Mouse (Mus musculus) liver, adult 2 months (tissue): ENCODE measurements around the gene Pcna. TPM values are rescaled to one million over a fixed set of nuclear protein-coding genes. Genes with fewer than 3 reads are reported as not detected.

Source experiments
- DNase-seq: peaks from one replicate; pipeline ENCODE4 v3.0.0-alpha.2; 2011; ENCODE audit warnings: low read depth, low spot score; ENCODE audit errors: extremely low read depth
- H3K27ac ChIP-seq: fragments of 200-500 bp; replicated peaks from 2 replicates; pipeline ENCODE4 v1.5.1; 2012; ENCODE audit warnings: low read depth, mild to moderate bottlenecking, control low read depth, inconsistent platforms, low read length; ENCODE audit not compliant: insufficient read depth
- H3K27me3 ChIP-seq: fragments of 200-500 bp; 2 replicates; pipeline ENCODE4 v1.6.1; 2012; ENCODE audit warnings: mild to moderate bottlenecking, moderate library complexity, low read length, inconsistent platforms; ENCODE audit not compliant: control insufficient read depth, insufficient read depth
- H3K36me3 ChIP-seq: fragments of 200-500 bp; 2 replicates; pipeline ENCODE4 v1.6.1; 2012; ENCODE audit warnings: low read length, inconsistent platforms; ENCODE audit not compliant: control insufficient read depth, insufficient read depth
- H3K4me1 ChIP-seq: fragments of 200-500 bp; 2 replicates; pipeline ENCODE4 v1.6.1; 2011; ENCODE audit warnings: low read length; ENCODE audit not compliant: control insufficient read depth, insufficient read depth
- H3K4me3 ChIP-seq: fragments of 200-500 bp; 2 replicates; pipeline ENCODE4 v1.5.1; 2011; ENCODE audit warnings: low read depth, mild to moderate bottlenecking, control low read depth, low read length, moderate library complexity; ENCODE audit not compliant: insufficient read depth
- H3K79me2 ChIP-seq: fragments of 200-500 bp; 2 replicates; pipeline ENCODE4 v1.6.1; 2012; ENCODE audit warnings: inconsistent platforms, mild to moderate bottlenecking, low read length, moderate library complexity; ENCODE audit not compliant: control insufficient read depth, insufficient read depth
- H3K9ac ChIP-seq: fragments of 200-500 bp; 2 replicates; pipeline ENCODE4 v1.6.1; 2012; ENCODE audit warnings: low read depth, mild to moderate bottlenecking, control low read depth, inconsistent platforms, low read length
- CTCF ChIP-seq: fragments of 200-500 bp; IDR thresholded peaks from 2 replicates; pipeline ENCODE4 v1.5.1; 2011; ENCODE audit warnings: low read depth, low read length, control low read depth
- POLR2A ChIP-seq: fragments of 200-500 bp; IDR thresholded peaks from 2 replicates; pipeline ENCODE4 v1.6.1; 2011; ENCODE audit warnings: low read length, control low read depth; ENCODE audit not compliant: insufficient read depth; ENCODE audit errors: extremely low read depth
- WGBS: fragments of 180-500 bp; shearing (Covaris S2); methylation state at CpG from one replicate; pipeline ENCODE4 v1.1.7; 2018; 5-methylcytosine and 5-hydroxymethylcytosine counted together
- polyA plus RNA-seq: library from polyadenylated mRNA; depleted of rRNA; stranded (reverse); fragments of >200 nt; gene quantifications from 2 replicates; pipeline ENCODE4 v1.2.3, GENCODE M21; 2012; rRNA removed
- total RNA-seq: library from RNA; depleted of rRNA; stranded (reverse); fragments of >200 nt; gene quantifications from 2 replicates; pipeline ENCODE4 v1.2.3, GENCODE M21; 2014; rRNA removed

Gene Pcna
- total and polyA plus RNA-seq, 2 experiments: 20.6 to 39.0 TPM

DNA sequence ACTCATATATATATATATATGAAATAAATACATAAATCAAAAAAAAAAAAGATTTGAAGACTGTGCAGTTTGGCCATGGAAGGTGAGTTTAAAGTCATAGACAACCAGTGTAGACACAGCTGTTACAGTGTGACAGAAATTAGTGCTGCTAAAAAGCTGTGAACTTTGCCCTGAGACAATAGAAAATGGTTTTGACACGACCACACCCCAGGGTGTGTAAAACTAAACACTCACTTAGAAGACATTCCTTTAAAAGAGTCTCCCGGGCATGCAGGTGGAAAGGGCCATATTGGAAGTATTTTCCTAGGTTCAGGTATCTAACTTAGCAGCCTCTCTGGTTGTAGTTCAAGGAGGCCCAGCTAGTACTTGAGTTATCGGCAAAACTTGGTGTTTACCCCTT is 49.9 kb downstream of the Pcna start:
- WGBS: 77% methylated on average over 3 of the region's 3 CpGs
- H3K79me2 ChIP-seq: no peaks in the 10 kb centered on the region
- no peak for TF ChIP-seq CTCF
- TF ChIP-seq POLR2A: no peak
- H3K36me3 ChIP-seq: no peaks in the 10 kb centered on the region
- no peak overlapping the region for H3K9ac ChIP-seq
- no peak overlapping the region for H3K27ac ChIP-seq
- H3K4me3 ChIP-seq: no peak overlapping the region
- H3K27me3 ChIP-seq: no peaks in the 10 kb centered on the region
- H3K4me1 ChIP-seq: no peaks in the 10 kb centered on the region
- DNase-seq: no peak

Other genes with a start within 250 kb of the Pcna start
- gene Rassf2, start 223.1 kb downstream of the Pcna start, total RNA-seq: 1.3 and 1.5 TPM in 2 replicates
- 0.45 and 0.84 TPM in 2 replicates for gene Rassf2, start 223.1 kb downstream of the Pcna start, polyA plus RNA-seq
- 14.8 and 20.5 TPM in 2 replicates for gene Slc23a2, start 108.2 kb downstream of the Pcna start, total RNA-seq
- gene Slc23a2, start 108.2 kb downstream of the Pcna start, polyA plus RNA-seq: 7.0 and 12.7 TPM in 2 replicates
- 14.8 and 23.0 TPM in 2 replicates for gene Tmem230, start 5.5 kb downstream of the Pcna start, total RNA-seq
- gene Tmem230, start 5.5 kb downstream of the Pcna start, polyA plus RNA-seq: 35.2 and 76.3 TPM in 2 replicates
- 48.1 and 63.4 TPM in 2 replicates for gene Cds2, start 9.8 kb upstream of the Pcna start, total RNA-seq
- 41.6 and 43.8 TPM in 2 replicates for gene Cds2, start 9.8 kb upstream of the Pcna start, polyA plus RNA-seq
- gene Prokr2, start 132.1 kb upstream of the Pcna start, total RNA-seq: not detected in 2 replicates
- not detected in 2 replicates for gene Prokr2, start 132.1 kb upstream of the Pcna start, polyA plus RNA-seq